Mouse (Mus musculus) ES-E14 (cell line): ENCODE data around the gene Gm28047. TPM values are rescaled to one million over a fixed set of nuclear protein-coding genes. Genes with fewer than 3 reads are reported as not detected.

Source experiments
- DNase-seq: peaks from one replicate; pipeline ENCODE4 v3.0.0-alpha.2; 2013; ENCODE audit warnings: low read depth, low spot score
- H3K27ac ChIP-seq: 2 replicates; pipeline ENCODE4 v1.5.1; 2012; ENCODE audit warnings: low read depth, mild to moderate bottlenecking, low read length, moderate library complexity, mixed read lengths; ENCODE audit not compliant: poor library complexity, insufficient read depth, severe bottlenecking
- H3K36me3 ChIP-seq: 2 replicates; pipeline ENCODE4 v1.6.1; 2012; ENCODE audit warnings: mild to moderate bottlenecking, low read length, moderate library complexity, mixed read lengths; ENCODE audit not compliant: control insufficient read depth, poor library complexity, insufficient read depth, severe bottlenecking
- H3K4me1 ChIP-seq, 2 experiments: fragments of 150-350 bp in 1 of 2; sonication (generic) in 1 of 2; 2 replicates each; pipeline ENCODE4 v1.6.1; 2012; ENCODE audit warnings: low read length in 2 of 2, mild to moderate bottlenecking in 1 of 2, mixed read lengths in 1 of 2; ENCODE audit not compliant: control insufficient read depth in 2 of 2, insufficient read depth in 2 of 2, poor library complexity in 1 of 2
- H3K4me3 ChIP-seq, 2 experiments: fragments of 150-350 bp in 1 of 2; sonication (generic) in 1 of 2; 2 replicates each; pipeline ENCODE4 v1.5.1; 2012; ENCODE audit warnings: low read length in 2 of 2, low read depth in 1 of 2, mild to moderate bottlenecking in 1 of 2, mixed read lengths in 1 of 2; ENCODE audit not compliant: insufficient read depth in 1 of 2, poor library complexity in 1 of 2, severe bottlenecking in 1 of 2
- H3K9ac ChIP-seq: 2 replicates; pipeline ENCODE4 v1.6.1; 2012; ENCODE audit warnings: low read depth, mild to moderate bottlenecking, low read length, mixed read lengths; ENCODE audit not compliant: poor library complexity, insufficient read depth, severe bottlenecking
- H3K9me3 ChIP-seq: fragments of 150-350 bp; sonication (generic); 2 replicates; pipeline ENCODE4 v1.6.1; 2012; ENCODE audit warnings: low read depth, mild to moderate bottlenecking, low read length; ENCODE audit not compliant: control insufficient read depth, insufficient read depth
- CHD2 ChIP-seq: IDR thresholded peaks from 2 replicates; pipeline ENCODE4 v1.6.1; 2014; ENCODE audit warnings: mild to moderate bottlenecking, low read depth, low read length, inconsistent platforms
- HCFC1 ChIP-seq: IDR thresholded peaks from 2 replicates; pipeline ENCODE4 v1.6.1; 2012; ENCODE audit warnings: low read length, inconsistent platforms, borderline replicate concordance; ENCODE audit not compliant: insufficient read depth
- MAFK ChIP-seq: IDR thresholded peaks from 2 replicates; pipeline ENCODE4 v1.6.1; 2014; ENCODE audit warnings: mild to moderate bottlenecking, low read depth, low read length, inconsistent platforms; ENCODE audit not compliant: insufficient read depth
- ZC3H11A ChIP-seq: IDR thresholded peaks from 2 replicates; pipeline ENCODE4 v1.6.1; 2012; ENCODE audit warnings: low read depth, mild to moderate bottlenecking, inconsistent platforms, low read length, borderline replicate concordance
- ZNF384 ChIP-seq: IDR thresholded peaks from 2 replicates; pipeline ENCODE4 v1.6.1; 2012; ENCODE audit warnings: low read depth, low read length, inconsistent platforms
- in situ Hi-C, 2 experiments: fragments of 600-800 bp; cut with MboI; formaldehyde crosslinking; loops; one replicate each; pipeline ENCODE4 v1.15.1; 2025; ENCODE audit warnings: low sequenced_read_pairs in 2 of 2, inconsistent platforms in 1 of 2; ENCODE audit not compliant: unreplicated experiment in 2 of 2
- total RNA-seq: library from RNA; depleted of rRNA; stranded (reverse); fragments of 300-350 nt; gene quantifications from 2 replicates; pipeline ENCODE4 v1.2.3, GENCODE M21; 2012

Gm28047 gene
- total RNA-seq, 1 experiment = not detected

- H3K27ac ChIP-seq = no peak overlapping the region
- TF ChIP-seq MAFK = no peak
- TF ChIP-seq ZNF384 = no peak
- TF ChIP-seq CHD2 = no peak
- no peak for TF ChIP-seq ZC3H11A
- TF ChIP-seq HCFC1 = no peak
- H3K4me3 ChIP-seq = no peak overlapping the region
- H3K36me3 ChIP-seq = no peaks in the 10 kb centered on the region
- in situ Hi-C loops = no loop called here
- no peaks in the 10 kb centered on the region for H3K9me3 ChIP-seq
- no peak overlapping the region for H3K9ac ChIP-seq
- no peak for DNase-seq
- no peaks in the 10 kb centered on the region for H3K4me1 ChIP-seq
Measured at GRCm38 (mm10) chr15:102576972-102577371, 47.9 kb downstream of the Gm28047 start.

GRCm38 (mm10) chr15:102572081-102572480 is 52.8 kb downstream of the Gm28047 start:
- TF ChIP-seq CHD2 (no peak), ZNF384 (no peak), HCFC1 (no peak), ZC3H11A (no peak), MAFK (no peak)
- Histone ChIP-seq H3K27ac (no peak overlapping the region), H3K4me1 (no peaks in the 10 kb centered on the region), H3K36me3 (no peaks in the 10 kb centered on the region), H3K9me3 (no peaks in the 10 kb centered on the region), H3K4me3 (no peak overlapping the region), H3K9ac (no peak overlapping the region)
- in situ Hi-C loops = no loop called here
- no peak for DNase-seq

- H3K9ac ChIP-seq = no peak overlapping the region
- H3K9me3 ChIP-seq = no peaks in the 10 kb centered on the region
- TF ChIP-seq HCFC1 (no peak), CHD2 (no peak), ZC3H11A (no peak), ZNF384 (no peak), MAFK (no peak)
- DNase-seq = no peak
- no peak overlapping the region for H3K27ac ChIP-seq
- no peaks in the 10 kb centered on the region for H3K36me3 ChIP-seq
- in situ Hi-C loops = no loop called here
- no peaks in the 10 kb centered on the region for H3K4me1 ChIP-seq
- H3K4me3 ChIP-seq = no peak overlapping the region
Measured at GRCm38 (mm10) chr15:102567849-102568248, 57.0 kb downstream of the Gm28047 start.

- H3K9me3 ChIP-seq = no peaks in the 10 kb centered on the region
- in situ Hi-C loops = no loop called here
- DNase-seq = no peak
Measured at GRCm38 (mm10) chr15:102563681-102564080, 61.2 kb downstream of the Gm28047 start.

GRCm38 (mm10) chr15:102563061-102563460 is 61.8 kb downstream of the Gm28047 start:
- Histone ChIP-seq H3K27ac (no peak overlapping the region), H3K4me1 (no peaks in the 10 kb centered on the region), H3K4me3 (no peak overlapping the region), H3K9me3 (no peaks in the 10 kb centered on the region), H3K36me3 (no peaks in the 10 kb centered on the region), H3K9ac (no peak overlapping the region)
- in situ Hi-C loops = no loop called here
- TF ChIP-seq ZC3H11A = no peak
- no peak for TF ChIP-seq MAFK
- no peak for TF ChIP-seq ZNF384
- no peak for TF ChIP-seq HCFC1
- no peak for TF ChIP-seq CHD2
- no peak for DNase-seq

More at GRCm38 (mm10) chr15:102563681-102564080, 61.2 kb downstream of the Gm28047 start:
- TF ChIP-seq CHD2 (no peak), ZNF384 (no peak), ZC3H11A (no peak), MAFK (no peak), HCFC1 (no peak)
- Histone ChIP-seq H3K9ac (no peak overlapping the region), H3K27ac (no peak overlapping the region), H3K36me3 (no peaks in the 10 kb centered on the region), H3K4me1 (no peaks in the 10 kb centered on the region), H3K4me3 (no peak overlapping the region)
